Mouse (Mus musculus) forebrain, embryonic 13.5 days (tissue): ENCODE measurements around the gene Tsnaxip1. TPM values are rescaled to one million over a fixed set of nuclear protein-coding genes. Genes with fewer than 3 reads are reported as not detected.
"Not testable (repeated sequence)": the region's sequence is repeated elsewhere in the genome, so short reads cannot be mapped to it uniquely, and the experiment has no call there.

Experiments used
- ATAC-seq: fragments of 200-750 bp; cut with Nextera tagmentation; 2 replicates; pipeline ENCODE4 v1.8.0; 2017
- H3K27ac ChIP-seq: fragments of 300-500 bp; sonication (generic); 2 replicates; pipeline ENCODE4 v1.5.1; 2015; ENCODE audit warnings: inconsistent platforms, mild to moderate bottlenecking, moderate library complexity
- H3K27me3 ChIP-seq: fragments of 300-500 bp; sonication (generic); 2 replicates; pipeline ENCODE4 v1.6.1; 2015; ENCODE audit warnings: mild to moderate bottlenecking, inconsistent platforms
- H3K36me3 ChIP-seq: fragments of 300-500 bp; sonication (generic); 2 replicates; pipeline ENCODE4 v1.6.1; 2015; ENCODE audit warnings: mild to moderate bottlenecking, inconsistent platforms; ENCODE audit not compliant: poor library complexity, severe bottlenecking
- H3K4me1 ChIP-seq: fragments of 300-500 bp; sonication (generic); 2 replicates; pipeline ENCODE4 v1.6.1; 2015; ENCODE audit warnings: inconsistent platforms
- H3K4me2 ChIP-seq: fragments of 300-500 bp; sonication (generic); 2 replicates; pipeline ENCODE4 v1.6.1; 2015; ENCODE audit warnings: inconsistent platforms, mild to moderate bottlenecking, moderate library complexity
- H3K4me3 ChIP-seq: fragments of 300-500 bp; sonication (generic); 2 replicates; pipeline ENCODE4 v1.5.1; 2015; ENCODE audit warnings: mild to moderate bottlenecking, inconsistent platforms
- H3K9ac ChIP-seq: fragments of 300-500 bp; sonication (generic); 2 replicates; pipeline ENCODE4 v1.6.1; 2015; ENCODE audit warnings: mild to moderate bottlenecking, inconsistent platforms
- H3K9me3 ChIP-seq: fragments of 300-500 bp; sonication (generic); replicated peaks from 2 replicates; pipeline ENCODE4 v1.6.1; 2016; ENCODE audit warnings: inconsistent platforms
- WGBS: fragments of 180-500 bp; shearing (Covaris S2); methylation state at CpG from one replicate; pipeline ENCODE4 v1.1.7; 2015; 5-methylcytosine and 5-hydroxymethylcytosine counted together
- polyA plus RNA-seq: library from polyadenylated mRNA; unstranded; fragments of >200 nt; fragmentation: Nextera tagmentation; extraction: Ambion mirVana; gene quantifications from 2 replicates; pipeline ENCODE4 v1.2.1, GENCODE M21; 2015

The Tsnaxip1 gene
- polyA plus RNA-seq, 1 experiment from 2014 or later: 0.43 TPM

DNA sequence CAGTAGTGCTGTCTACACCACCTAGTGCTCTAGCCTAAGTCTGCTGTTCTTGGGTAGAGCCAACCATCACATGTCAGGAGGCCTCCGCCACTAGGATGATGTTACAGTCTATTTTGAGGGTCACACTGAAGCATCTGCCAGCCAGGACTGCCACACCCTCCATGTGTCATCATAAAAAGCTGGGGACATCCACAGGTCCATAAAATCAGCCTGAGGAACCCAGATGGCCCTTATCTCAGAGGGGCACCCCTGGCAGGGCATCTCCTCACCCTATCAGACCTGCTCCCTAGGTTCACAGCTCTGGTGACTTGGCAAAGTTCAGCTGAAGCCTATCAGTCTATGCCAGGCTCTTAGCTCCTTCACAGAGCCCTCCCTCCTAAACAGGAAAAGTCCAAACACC is 6.6 kb upstream of the Tsnaxip1 start:
- Histone ChIP-seq H3K4me1 (peaks cover 11% of the 10 kb centered on the region), H3K4me2 (no peak overlapping the region), H3K9ac (no peak overlapping the region), H3K27me3 (no peaks in the 10 kb centered on the region), H3K4me3 (no peak overlapping the region), H3K9me3 (no peaks in the 10 kb centered on the region), H3K36me3 (peaks cover 68% of the 10 kb centered on the region), H3K27ac (no peak overlapping the region)
- ATAC-seq: no peak
- 96% methylated on average over 1 of the region's 1 CpGs for WGBS

DNA sequence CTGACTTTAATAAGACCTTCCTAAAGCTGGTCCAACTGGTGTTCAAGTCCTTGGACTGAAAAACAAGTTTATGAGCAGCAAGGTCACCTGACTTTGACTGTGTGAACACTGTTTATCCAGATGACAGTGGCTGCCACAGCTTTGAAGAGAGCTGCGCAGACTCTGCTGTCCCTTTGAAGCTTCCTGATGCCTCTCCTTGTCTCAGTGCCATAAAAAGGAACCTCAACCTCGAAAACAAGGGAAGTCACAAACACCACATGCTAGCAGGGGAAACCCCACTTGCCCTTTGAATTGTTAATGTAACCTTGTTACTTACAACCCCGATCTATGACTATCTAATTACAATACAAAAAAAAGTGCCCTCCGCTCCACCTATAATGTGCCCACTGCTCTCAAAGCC is 2.0 kb upstream of the Tsnaxip1 start:
- ATAC-seq: no peak
- Histone ChIP-seq H3K27ac (no peak overlapping the region), H3K36me3 (peaks cover 42% of the 10 kb centered on the region), H3K4me3 (peak overlapping the region; percentile 72), H3K9ac (peak overlapping the region; percentile 88; the same call in 1 of the 2 replicates), H3K4me2 (peak overlapping the region; percentile 89), H3K27me3 (no peaks in the 10 kb centered on the region), H3K4me1 (peaks cover 22% of the 10 kb centered on the region), H3K9me3 (no peaks in the 10 kb centered on the region)
- 87% methylated on average over 4 of the region's 4 CpGs for WGBS

DNA sequence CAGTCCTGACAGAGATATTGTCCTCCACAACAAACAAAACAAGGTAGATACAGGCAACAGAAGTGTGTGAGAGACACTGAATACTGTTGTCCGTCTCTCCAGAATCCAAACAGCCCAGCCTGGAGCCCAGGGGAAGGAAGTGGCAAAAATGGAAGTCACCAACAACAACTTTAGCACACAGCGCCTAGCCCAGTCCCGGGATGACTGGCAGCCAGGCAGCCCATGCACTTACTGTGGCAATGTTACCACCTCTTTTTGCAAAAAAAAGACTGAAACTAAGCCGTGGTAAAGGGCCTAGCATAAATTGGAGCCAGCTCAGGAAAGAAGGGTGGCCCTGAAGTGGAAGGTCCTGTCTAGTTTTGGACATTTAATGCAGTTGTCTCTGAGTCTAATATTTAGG is 1.2 kb upstream of the Tsnaxip1 start:
- Histone ChIP-seq H3K36me3 (peaks cover 34% of the 10 kb centered on the region), H3K9me3 (no peaks in the 10 kb centered on the region), H3K9ac (peak overlapping the region; percentile 88), H3K27ac (0 out of 2 replicates have a peak overlapping the region, but pooled peaks have one; percentile 44), H3K4me1 (peaks cover 22% of the 10 kb centered on the region), H3K4me3 (peak overlapping the region; percentile 72), H3K27me3 (no peaks in the 10 kb centered on the region), H3K4me2 (peak overlapping the region; percentile 89)
- no peak for ATAC-seq
- WGBS: 15% methylated on average over 4 of the region's 4 CpGs

DNA sequence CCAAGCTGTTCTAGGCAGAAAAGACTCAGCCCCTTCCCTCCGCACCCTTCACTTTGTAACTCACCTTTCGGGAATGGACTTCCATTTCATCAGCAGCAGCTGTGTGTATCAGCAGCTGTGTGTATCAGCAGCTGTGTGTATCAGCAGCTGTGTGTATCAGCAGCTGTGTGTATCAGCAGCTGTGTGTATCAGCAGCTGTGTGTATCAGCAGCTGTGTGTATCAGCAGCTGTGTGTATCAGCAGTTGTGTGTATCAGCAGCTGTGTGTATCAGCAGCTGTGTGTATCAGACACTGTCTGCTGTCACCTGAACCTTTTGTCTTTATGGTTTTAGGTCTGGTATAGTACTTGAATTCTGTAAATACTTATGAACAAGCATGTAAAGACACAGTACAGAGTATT is 6.2 kb downstream of the Tsnaxip1 start:
- not testable (repeated sequence) for H3K4me2 ChIP-seq, H3K27me3 ChIP-seq, H3K9ac ChIP-seq, H3K4me3 ChIP-seq, H3K9me3 ChIP-seq, H3K36me3 ChIP-seq, H3K27ac ChIP-seq, ATAC-seq, H3K4me1 ChIP-seq
- WGBS: 93% methylated on average over 2 of the region's 2 CpGs

DNA sequence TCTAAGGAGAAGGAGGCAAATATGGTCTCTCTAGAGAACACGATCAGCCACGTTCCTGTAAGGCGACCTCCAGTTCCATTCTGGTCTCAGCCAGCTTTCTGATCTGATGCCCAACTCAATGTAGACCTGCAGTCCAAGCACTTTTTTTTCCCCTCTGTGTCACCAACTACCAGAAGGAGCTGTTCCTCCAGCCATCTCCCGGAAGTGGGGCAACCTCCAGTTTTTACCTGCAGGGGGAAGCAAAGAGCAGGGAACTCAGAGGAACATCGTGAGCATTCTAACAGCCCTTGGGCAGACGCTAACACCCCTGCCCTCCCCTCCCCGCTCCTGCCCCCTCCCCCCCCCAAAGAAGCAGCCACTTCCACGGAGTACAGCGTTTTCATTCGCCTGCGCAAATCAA is 7.8 kb downstream of the Tsnaxip1 start:
- no peak overlapping the region for H3K4me3 ChIP-seq
- H3K9ac ChIP-seq: no peak overlapping the region
- no peak overlapping the region for H3K4me2 ChIP-seq
- no peaks in the 10 kb centered on the region for H3K27me3 ChIP-seq
- WGBS: 32% methylated on average over 11 of the region's 11 CpGs
- no peaks in the 10 kb centered on the region for H3K4me1 ChIP-seq
- no peak overlapping the region for H3K27ac ChIP-seq
- no peaks in the 10 kb centered on the region for H3K36me3 ChIP-seq
- no peaks in the 10 kb centered on the region for H3K9me3 ChIP-seq
- no peak for ATAC-seq

DNA sequence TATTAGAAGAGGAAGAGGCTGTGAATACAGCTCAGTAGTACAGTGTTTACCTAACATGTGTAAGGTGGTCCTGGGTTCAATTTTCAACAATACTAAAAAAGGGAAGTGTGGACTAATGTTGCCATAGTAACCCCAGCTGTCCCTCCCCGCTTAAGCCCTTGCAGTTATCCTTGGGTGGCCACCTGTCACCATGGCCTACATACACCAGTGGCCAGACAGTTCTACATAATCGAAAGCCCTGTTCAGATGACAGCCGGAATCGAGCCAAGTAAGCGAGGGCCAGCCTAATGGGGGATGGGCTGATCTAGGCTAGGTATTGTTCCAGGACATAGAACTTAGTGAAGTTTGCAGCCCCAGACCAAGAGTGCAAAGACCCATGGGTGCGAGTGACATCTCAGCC is 9.5 kb downstream of the Tsnaxip1 start:
- Histone ChIP-seq H3K27ac (no peak overlapping the region), H3K27me3 (no peaks in the 10 kb centered on the region), H3K9ac (no peak overlapping the region), H3K9me3 (no peaks in the 10 kb centered on the region), H3K36me3 (peaks cover 12% of the 10 kb centered on the region; the same call in 1 of the 2 replicates), H3K4me2 (no peak overlapping the region), H3K4me3 (no peak overlapping the region), H3K4me1 (no peaks in the 10 kb centered on the region)
- WGBS: 91% methylated on average over 6 of the region's 6 CpGs
- no peak for ATAC-seq

DNA sequence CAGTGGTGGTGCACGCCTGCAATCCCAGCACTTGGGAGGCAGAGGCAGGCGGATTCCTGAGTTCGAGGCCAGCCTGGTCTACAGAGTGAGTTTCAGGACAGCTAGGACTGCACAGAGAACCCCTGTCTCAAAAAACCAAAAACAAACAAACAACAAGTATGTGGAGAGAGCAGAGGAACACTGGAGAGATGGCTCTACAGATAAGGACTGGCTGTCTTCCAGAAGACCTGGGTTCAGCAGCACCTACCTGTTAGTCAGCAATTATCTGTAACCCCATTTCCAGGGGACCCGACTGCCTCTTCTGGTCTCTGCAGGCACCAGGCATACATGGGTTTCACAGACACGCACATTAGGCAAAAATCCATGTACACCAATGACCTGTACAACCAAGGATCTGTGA is 11.7 kb downstream of the Tsnaxip1 start:
- Histone ChIP-seq H3K4me3 (no peak overlapping the region), H3K9me3 (no peaks in the 10 kb centered on the region), H3K36me3 (peaks cover 29% of the 10 kb centered on the region), H3K27me3 (no peaks in the 10 kb centered on the region), H3K27ac (no peak overlapping the region), H3K4me1 (no peaks in the 10 kb centered on the region), H3K4me2 (no peak overlapping the region), H3K9ac (no peak overlapping the region)
- 92% methylated on average over 5 of the region's 5 CpGs for WGBS
- ATAC-seq: no peak

DNA sequence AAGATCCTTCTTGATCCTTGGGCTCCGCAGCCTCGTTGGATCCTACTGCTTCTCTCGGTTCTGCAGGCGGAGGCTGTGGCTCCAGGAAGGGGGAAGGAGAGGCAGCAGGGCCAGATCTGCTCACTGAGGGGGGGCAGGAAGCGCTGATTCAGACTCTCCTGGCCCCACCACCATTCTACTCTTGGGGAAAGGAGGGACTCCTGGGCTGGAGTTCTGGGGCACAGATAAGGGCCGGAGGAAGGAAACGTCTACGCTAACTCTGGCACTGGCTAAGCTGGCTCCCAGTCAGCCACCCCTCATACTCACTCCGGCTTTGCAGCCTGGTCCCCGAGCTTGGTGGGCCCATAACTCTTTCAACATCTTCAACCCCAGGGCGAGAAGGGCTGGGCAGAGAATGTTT is 19.1 kb downstream of the Tsnaxip1 start:
- 95% methylated on average over 11 of the region's 11 CpGs for WGBS
- Histone ChIP-seq H3K36me3 (peaks cover 75% of the 10 kb centered on the region), H3K4me3 (no peak overlapping the region), H3K4me2 (no peak overlapping the region), H3K27ac (no peak overlapping the region), H3K9ac (no peak overlapping the region; the same call in 1 of the 2 replicates), H3K9me3 (no peaks in the 10 kb centered on the region), H3K27me3 (no peaks in the 10 kb centered on the region), H3K4me1 (peaks cover 8% of the 10 kb centered on the region)
- no peak for ATAC-seq

DNA sequence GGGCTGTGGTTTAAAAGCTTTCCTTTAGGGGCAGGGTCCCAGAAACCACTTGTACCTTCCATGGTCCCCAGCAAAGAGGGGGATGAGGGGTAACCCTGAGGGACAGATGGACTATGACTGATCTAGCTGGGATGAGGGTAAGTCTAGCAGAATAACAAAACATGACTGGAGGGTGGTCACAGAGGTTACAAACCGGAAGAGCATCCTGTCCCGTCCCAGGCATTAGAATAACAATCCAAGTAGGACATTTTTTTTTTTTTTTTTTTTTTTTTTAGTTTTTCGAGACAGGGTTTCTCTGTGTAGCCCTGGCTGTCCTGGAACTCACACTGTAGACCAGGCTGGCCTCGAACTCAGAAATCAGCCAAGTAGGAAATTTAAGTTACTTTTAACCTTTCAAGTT is 22.5 kb downstream of the Tsnaxip1 start:
- ATAC-seq: no peak
- H3K27ac ChIP-seq: no peak overlapping the region
- H3K4me2 ChIP-seq: no peak overlapping the region
- no peaks in the 10 kb centered on the region for H3K27me3 ChIP-seq
- WGBS: 88% methylated on average over 4 of the region's 4 CpGs
- no peaks in the 10 kb centered on the region for H3K9me3 ChIP-seq
- peak overlapping the region; percentile 1; the same call in 1 of the 2 replicates for H3K9ac ChIP-seq
- H3K4me1 ChIP-seq: peaks cover 11% of the 10 kb centered on the region
- peaks cover 46% of the 10 kb centered on the region for H3K36me3 ChIP-seq
- no peak overlapping the region for H3K4me3 ChIP-seq

DNA sequence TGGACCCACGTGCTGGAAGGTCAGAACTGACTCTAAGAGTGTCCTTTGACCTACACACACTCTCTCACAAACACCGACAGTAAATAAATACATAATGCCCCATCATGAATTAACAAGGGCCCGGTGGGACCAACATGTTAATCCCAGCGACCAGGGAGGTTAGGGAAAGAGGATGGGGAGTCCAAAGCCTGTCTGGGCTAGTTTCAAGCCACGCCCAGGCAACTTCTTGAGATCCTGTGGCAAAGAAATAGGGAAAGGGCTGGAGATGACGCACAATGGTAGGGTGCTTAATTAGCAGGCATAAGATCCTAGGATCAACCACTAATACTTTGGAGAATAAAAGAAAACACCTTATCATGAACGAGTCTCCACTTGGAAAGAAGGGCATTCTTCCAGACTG is 23.1 kb downstream of the Tsnaxip1 start:
- WGBS: 76% methylated on average over 7 of the region's 7 CpGs
- no peaks in the 10 kb centered on the region for H3K27me3 ChIP-seq
- no peak overlapping the region for H3K27ac ChIP-seq
- peaks cover 40% of the 10 kb centered on the region for H3K36me3 ChIP-seq
- peaks cover 14% of the 10 kb centered on the region for H3K4me1 ChIP-seq
- H3K9ac ChIP-seq: peak overlapping the region; percentile 1; the same call in 1 of the 2 replicates
- H3K4me3 ChIP-seq: peak overlapping the region; percentile 21
- ATAC-seq: no peak
- H3K9me3 ChIP-seq: no peaks in the 10 kb centered on the region
- H3K4me2 ChIP-seq: peak overlapping the region; percentile 51

DNA sequence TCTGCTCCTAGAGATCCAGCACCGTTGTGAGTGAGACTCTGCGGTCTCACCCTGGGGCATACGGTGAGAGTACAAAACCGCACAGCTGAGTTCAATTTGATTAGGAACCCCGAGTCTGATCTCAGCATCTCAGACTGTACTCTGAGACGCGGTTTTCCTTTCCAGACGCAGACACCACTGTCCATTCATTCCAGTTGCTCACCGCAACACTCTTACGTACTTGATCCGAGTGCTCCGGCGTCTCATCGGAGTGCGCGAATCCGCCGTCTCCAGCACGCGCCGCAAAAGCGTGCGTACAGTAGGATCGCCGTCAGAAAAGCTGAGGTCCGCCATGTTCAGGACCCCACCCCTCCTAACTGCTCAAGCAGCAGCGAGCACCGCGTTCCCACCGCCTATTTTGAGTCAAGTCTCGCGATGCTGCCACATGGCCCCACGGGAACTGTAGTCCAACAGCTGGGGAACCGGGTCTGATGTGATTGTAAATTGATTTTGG is 24.2 kb downstream of the Tsnaxip1 start:
- H3K9ac ChIP-seq: peak overlapping the region; percentile 83
- H3K9me3 ChIP-seq: no peaks in the 10 kb centered on the region
- peaks cover 29% of the 10 kb centered on the region for H3K36me3 ChIP-seq
- H3K4me1 ChIP-seq: peaks cover 25% of the 10 kb centered on the region
- H3K27ac ChIP-seq: peak overlapping the region; percentile 67
- H3K4me2 ChIP-seq: peak overlapping the region; percentile 85
- H3K4me3 ChIP-seq: peak overlapping the region; percentile 63
- H3K27me3 ChIP-seq: no peaks in the 10 kb centered on the region
- peak; percentile 86 for ATAC-seq
- under 1% methylated on average over 34 of the region's 34 CpGs for WGBS

DNA sequence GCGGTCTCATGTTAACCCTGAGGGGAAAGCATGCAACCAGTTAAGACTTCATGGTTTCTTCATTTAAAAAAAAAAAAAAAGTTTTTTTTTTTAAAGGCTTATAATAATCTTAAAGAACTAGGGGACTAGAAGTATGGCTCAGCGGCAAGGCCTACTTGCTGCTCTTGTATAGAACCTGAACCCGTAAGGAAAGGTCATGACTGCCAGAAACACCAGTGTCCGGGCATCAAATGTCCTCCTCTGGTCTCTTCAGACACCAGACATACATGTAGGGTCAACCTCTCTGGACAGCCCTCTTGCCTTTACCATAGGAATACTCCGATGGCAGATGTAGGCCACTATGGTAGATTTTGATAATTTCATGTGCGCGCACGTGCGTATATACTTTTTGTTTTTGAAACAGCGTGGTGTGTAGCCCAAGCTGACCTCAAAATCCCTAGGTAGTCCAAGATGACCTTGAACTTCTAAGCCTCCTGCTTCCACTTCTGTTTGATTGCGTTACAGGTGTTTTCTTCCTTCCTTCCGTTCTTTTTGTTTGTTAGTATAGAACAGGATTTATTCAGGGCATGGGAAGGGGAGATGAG is 24.7 kb downstream of the Tsnaxip1 start:
- Histone ChIP-seq H3K4me1 (peaks cover 30% of the 10 kb centered on the region), H3K27me3 (no peaks in the 10 kb centered on the region), H3K27ac (no peak overlapping the region), H3K9me3 (no peaks in the 10 kb centered on the region), H3K4me3 (no peak overlapping the region), H3K36me3 (peaks cover 24% of the 10 kb centered on the region), H3K4me2 (peak overlapping the region; percentile 85; the same call in 1 of the 2 replicates), H3K9ac (no peak overlapping the region)
- 81% methylated on average over 12 of the region's 12 CpGs for WGBS
- ATAC-seq: no peak

DNA sequence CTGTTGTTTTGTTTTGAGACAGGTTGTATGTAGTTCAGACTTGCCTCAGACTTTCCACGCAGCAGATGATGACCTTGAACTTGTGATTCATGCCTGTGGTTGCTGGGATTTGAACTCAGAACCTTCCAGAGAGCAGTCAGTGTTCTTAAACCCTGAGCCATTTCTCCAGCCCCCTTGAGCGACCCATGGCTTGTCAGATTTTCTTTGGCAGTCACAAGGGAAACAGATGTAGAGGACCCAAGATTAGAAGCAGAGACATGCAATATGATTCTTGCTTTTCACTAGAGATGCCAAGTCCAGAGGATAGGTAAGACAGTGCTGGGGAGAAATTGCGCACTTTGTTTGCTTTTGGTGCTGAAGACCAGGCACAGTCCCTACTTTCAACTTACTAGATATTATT is 25.6 kb downstream of the Tsnaxip1 start, which contains the start of gene Cenpt:
Cenpt (minus strand) TSS at position 101 of the 400 bp plus-strand sequence.
- H3K36me3 ChIP-seq: peaks cover 14% of the 10 kb centered on the region
- no peaks in the 10 kb centered on the region for H3K9me3 ChIP-seq
- peaks cover 40% of the 10 kb centered on the region for H3K4me1 ChIP-seq
- H3K27ac ChIP-seq: no peak within 1 kb of the TSS
- WGBS: 96% methylated on average over 3 of the region's 3 CpGs
- no peak for ATAC-seq
- no peak within 1 kb of the TSS for H3K9ac ChIP-seq
- H3K4me2 ChIP-seq: no peak within 1 kb of the TSS
- no peaks in the 10 kb centered on the region for H3K27me3 ChIP-seq
- no peak within 1 kb of the TSS for H3K4me3 ChIP-seq
